Mouse (Mus musculus) erythroid progenitor cell, adult 5-6 weeks (primary cell): ENCODE data around the gene Stkld1. TPM values are rescaled to one million over a fixed set of nuclear protein-coding genes. Genes with fewer than 3 reads are reported as not detected.
A peak's percentile ranks its signal among the peaks of the same experiment; 100 is the strongest.
"Not testable (repeated sequence)": the region's sequence is repeated elsewhere in the genome, so short reads cannot be mapped to it uniquely, and the experiment has no call there.

Experiments
- ATAC-seq: replicated peaks from 2 replicates; pipeline ENCODE4 v1.8.0; 2016; ENCODE audit warnings: moderate number of reproducible peaks, mild to moderate bottlenecking, moderate TSS enrichment, inconsistent platforms; ENCODE audit not compliant: poor library complexity, low FRiP score, severe bottlenecking
- total RNA-seq, 2 experiments: library from RNA; stranded (forward) in 1 of 2; stranded (reverse) in 1 of 2; fragments of 150-400 nt in 1 of 2; fragments of 186-747, 209-891 nt in 1 of 2; gene quantifications; 2 replicates each; pipeline versions ENCODE4 v1.2.3 to v1.2.4; 2015 to 2017; ENCODE audit warnings: low replicate concordance in 2 of 2

Stkld1 gene
- total RNA-seq (2015; ENCODE audit: low replicate concordance), result not detected in 2 replicates
- total RNA-seq (2017; ENCODE audit: low replicate concordance), result not detected in 2 replicates

GRCm38 (mm10) chr2:26933304-26934055 lies at the start of gene Stkld1, which contains the start of gene Surf4:
TSS of gene Stkld1 (plus strand) at chr2:26934047.
TSS of gene Surf4 (minus strand) at chr2:26933928.
- peak; percentile 89 for ATAC-seq

GRCm38 (mm10) chr2:26885541-26885940 lies 48.3 kb upstream of the Stkld1 start:
- not testable (repeated sequence) for ATAC-seq

- ATAC-seq, result not testable (repeated sequence)
Observed at GRCm38 (mm10) chr2:26886170-26886569, 47.7 kb upstream of the Stkld1 start.

- ATAC-seq, result no peak
Observed at GRCm38 (mm10) chr2:26895898-26896297, 37.9 kb upstream of the Stkld1 start.

GRCm38 (mm10) chr2:26900731-26901130 lies 33.1 kb upstream of the Stkld1 start:
- no peak for ATAC-seq

GRCm38 (mm10) chr2:26901834-26902400 lies 31.9 kb upstream of the Stkld1 start:
- ATAC-seq, result no peak

GRCm38 (mm10) chr2:26902467-26903220 lies 31.2 kb upstream of the Stkld1 start, which contains the start of gene Surf6:
TSS of gene Surf6 (minus strand) at chr2:26902879.
- peak; percentile 93 for ATAC-seq

- ATAC-seq, result no peak
Observed at GRCm38 (mm10) chr2:26903311-26903710, 30.5 kb upstream of the Stkld1 start.

GRCm38 (mm10) chr2:26905936-26906335 lies 27.9 kb upstream of the Stkld1 start:
- no peak for ATAC-seq

GRCm38 (mm10) chr2:26906431-26906830 lies 27.4 kb upstream of the Stkld1 start:
- no peak for ATAC-seq

- ATAC-seq, result no peak
Observed at GRCm38 (mm10) chr2:26907109-26907508, 26.7 kb upstream of the Stkld1 start.

GRCm38 (mm10) chr2:26908710-26909386 lies 25.0 kb upstream of the Stkld1 start:
- ATAC-seq, result no peak

GRCm38 (mm10) chr2:26909387-26909784 lies 24.5 kb upstream of the Stkld1 start:
- no peak for ATAC-seq

- peak; percentile 88 for ATAC-seq
Observed at GRCm38 (mm10) chr2:26910124-26910993, 23.5 kb upstream of the Stkld1 start, which contains the start of the genes Med22 and Rpl7a. TSS of gene Med22 (minus strand) at chr2:26910677. TSS of gene Rpl7a (plus strand) at chr2:26910764.

- peak; percentile 31; the same call in 1 of the 2 replicates for ATAC-seq
Observed at GRCm38 (mm10) chr2:26910994-26911765, 22.7 kb upstream of the Stkld1 start.

- ATAC-seq, result no peak
Observed at GRCm38 (mm10) chr2:26912253-26912770, 21.5 kb upstream of the Stkld1 start.

- ATAC-seq, result no peak
Observed at GRCm38 (mm10) chr2:26913416-26914147, 20.3 kb upstream of the Stkld1 start.
